Mouse (Mus musculus): Measurements from ENCODE around the gene Rasip1. TPM values are rescaled to one million over a fixed set of nuclear protein-coding genes. Genes with fewer than 3 reads are reported as not detected.

Rasip1 gene
- polyA plus RNA-seq, 1 experiment from 2014 or later: 8.0 TPM

DNA sequence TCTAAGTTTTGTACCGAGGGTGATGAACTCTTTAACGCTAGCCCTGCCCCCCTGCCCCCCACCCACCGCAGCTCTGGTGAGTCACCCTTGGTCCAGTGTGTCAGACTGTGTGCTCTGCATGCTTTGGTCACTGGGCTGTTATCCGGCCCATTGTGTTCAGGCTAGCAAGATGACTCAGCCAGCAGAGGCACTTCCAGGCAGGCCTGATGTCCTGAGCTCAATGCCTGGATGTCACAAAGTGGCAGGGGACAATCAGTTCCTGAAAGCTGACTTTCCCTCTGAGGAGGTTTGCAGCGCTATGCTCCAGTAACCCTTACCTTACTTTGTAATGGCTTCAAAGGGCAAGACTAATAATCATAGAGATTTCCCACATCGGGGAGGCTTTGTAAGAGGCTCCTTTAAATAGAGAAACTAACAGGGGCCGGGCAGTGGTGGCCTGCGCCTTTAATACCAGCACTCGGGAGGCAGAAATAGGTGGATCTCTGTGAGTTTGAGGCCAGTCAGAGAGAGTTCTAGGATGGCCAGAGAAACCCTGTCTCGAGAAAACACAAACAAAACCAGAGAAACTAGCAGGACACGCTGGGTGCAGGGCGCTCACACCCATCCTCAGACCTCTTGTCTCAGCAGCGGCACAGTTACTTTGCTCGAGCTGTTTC lies 52.8 kb downstream of the Rasip1 start:
- Histone ChIP-seq H3K4me2 (no peak overlapping the region), H3K9me3 (no peaks in the 10 kb centered on the region), H3K36me3 (no peaks in the 10 kb centered on the region), H3K4me3 (no peak overlapping the region), H3K27ac (no peak overlapping the region), H3K9ac (no peak overlapping the region), H3K27me3 (no peaks in the 10 kb centered on the region), H3K4me1 (peaks cover 30% of the 10 kb centered on the region)
- ATAC-seq (ENCODE audit: insufficient number of reproducible peaks, insufficient read depth, low FRiP score, low TSS enrichment, low read depth): no peak
- 76% methylated on average over 14 of the region's 14 CpGs for WGBS

DNA sequence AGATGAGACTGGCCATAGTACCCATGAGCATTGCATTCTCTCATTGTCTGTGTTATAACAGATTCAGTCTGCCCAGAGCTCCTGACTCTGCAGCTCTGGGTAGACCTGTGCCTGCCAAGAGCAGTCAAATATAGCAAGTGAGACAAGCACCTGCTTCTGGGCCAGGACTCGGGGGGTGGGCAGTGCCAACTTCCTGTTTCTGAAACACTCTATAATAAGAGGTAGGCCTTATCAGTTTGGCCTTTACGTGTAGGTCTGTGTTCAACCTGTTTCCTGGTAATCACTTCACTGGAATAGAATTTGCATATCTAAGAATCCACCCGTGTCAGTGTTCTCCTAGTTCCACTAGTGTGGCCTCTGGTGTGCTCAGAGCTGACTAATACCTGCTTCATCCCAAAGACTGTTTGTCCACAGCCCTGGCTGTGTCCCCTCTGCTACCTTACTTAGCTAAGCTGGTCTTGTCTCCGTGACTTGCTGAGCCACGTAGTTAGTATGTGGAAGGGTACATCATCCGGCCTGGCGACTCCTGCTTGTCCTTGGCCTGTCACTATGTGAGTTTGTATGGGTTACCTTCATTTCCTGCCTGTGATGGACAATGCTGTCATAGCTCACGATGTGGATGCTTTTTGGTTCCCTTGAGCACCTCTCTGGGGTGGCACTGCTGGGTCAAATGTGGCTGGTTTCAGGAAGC lies 53.9 kb downstream of the Rasip1 start:
- Histone ChIP-seq H3K4me1 (peaks cover 41% of the 10 kb centered on the region), H3K27ac (no peak overlapping the region), H3K4me3 (no peak overlapping the region), H3K9ac (no peak overlapping the region), H3K36me3 (no peaks in the 10 kb centered on the region), H3K4me2 (no peak overlapping the region), H3K9me3 (no peaks in the 10 kb centered on the region), H3K27me3 (no peaks in the 10 kb centered on the region)
- WGBS: 84% methylated on average over 8 of the region's 8 CpGs
- ATAC-seq (ENCODE audit: insufficient number of reproducible peaks, insufficient read depth, low FRiP score, low TSS enrichment, low read depth): no peak

DNA sequence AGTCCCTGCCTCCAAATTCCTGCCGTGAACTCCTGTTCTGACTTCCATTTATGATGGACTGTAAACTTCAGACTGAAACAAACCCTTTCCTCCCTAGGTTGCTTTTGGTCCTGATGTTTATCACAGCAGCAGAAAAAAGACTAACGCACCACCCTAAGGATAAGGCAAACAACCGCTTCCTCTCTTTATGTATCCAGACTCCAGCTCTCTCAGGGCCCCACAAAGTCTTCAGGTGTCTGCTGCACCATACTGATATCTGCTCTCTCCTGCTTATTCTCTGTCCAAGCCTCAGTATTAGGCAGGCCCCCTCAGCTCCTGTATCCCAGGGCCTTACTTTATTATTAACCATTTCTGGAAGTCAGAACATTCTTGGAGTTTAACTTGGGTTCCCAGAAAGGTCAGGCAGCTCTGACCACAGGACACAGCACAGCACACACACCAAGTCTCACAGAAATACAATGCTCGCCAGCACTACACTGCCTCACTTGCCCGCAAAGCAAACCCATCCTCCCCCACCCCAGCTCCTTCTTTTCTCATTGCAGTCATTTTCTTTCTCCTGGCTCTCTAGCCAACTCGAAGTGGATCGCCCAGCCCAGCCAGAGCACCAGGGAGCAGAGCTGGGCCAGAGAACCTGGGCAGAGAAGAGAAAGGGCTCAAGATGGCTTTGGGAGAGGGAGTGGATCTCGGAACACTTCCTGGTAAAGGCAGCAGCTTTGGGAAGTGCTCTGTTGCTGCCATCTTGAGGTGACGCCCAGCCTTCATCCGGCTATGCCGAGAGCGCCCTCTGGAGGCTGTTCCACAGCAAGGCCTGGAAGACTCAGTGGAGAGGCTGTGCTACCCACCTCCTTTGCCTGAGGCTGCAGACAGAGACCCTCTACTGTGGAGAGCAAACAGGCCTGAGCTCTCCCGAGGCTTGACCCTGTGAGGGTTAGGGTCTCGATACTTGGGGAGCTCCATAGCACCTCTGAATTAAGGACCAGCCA lies 55.1 kb downstream of the Rasip1 start:
- H3K36me3 ChIP-seq: no peaks in the 10 kb centered on the region
- peak overlapping the region; percentile 41; the same call in 1 of the 2 replicates for H3K9ac ChIP-seq
- 0 out of 2 replicates have a peak overlapping the region, but pooled peaks have one; percentile 13 for H3K4me3 ChIP-seq
- H3K27me3 ChIP-seq: no peaks in the 10 kb centered on the region
- WGBS: 30% methylated on average over 14 of the region's 14 CpGs
- H3K9me3 ChIP-seq: no peaks in the 10 kb centered on the region
- ATAC-seq (ENCODE audit: insufficient number of reproducible peaks, insufficient read depth, low FRiP score, low TSS enrichment, low read depth): no peak; the same call in 1 of the 2 replicates
- peaks cover 48% of the 10 kb centered on the region for H3K4me1 ChIP-seq
- H3K27ac ChIP-seq: peak overlapping the region; percentile 51; the same call in 1 of the 2 replicates
- H3K4me2 ChIP-seq: peak overlapping the region; percentile 50

DNA sequence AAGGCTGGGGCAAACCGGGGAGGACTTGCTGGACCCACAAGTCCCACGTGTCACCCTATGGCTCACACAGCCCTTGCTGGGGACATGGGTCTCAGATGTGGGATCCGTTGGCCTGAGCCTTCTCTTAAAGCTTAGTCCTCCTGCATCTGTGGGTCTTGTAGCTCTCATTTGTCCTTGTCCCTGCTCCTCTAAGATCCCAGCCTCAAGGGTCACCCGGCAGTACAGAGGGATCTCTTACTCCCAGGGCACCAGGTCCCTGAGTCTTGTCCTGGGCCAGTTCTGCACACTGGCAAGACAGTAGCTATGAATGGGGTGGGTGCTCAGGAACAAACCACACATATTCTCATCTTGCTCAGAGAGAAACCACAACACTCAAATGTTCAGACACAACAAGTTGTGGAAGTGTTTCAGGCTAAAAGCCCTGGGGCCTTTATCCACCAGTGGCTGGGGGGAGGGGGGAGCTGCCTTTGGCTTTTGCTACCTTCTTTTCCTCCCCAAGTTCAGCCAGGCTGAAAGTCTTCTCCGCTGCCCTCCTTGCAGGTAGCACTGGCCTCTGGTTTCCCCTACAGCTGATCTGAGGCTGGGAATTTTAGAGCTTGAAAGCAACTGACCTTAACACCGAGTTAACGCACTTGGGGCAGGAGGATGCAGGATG lies 56.2 kb downstream of the Rasip1 start, which contains the start of gene Ntn5:
Gene Ntn5, plus strand, starts transcription at position 627 of the 655 bp plus-strand sequence.
- Histone ChIP-seq H3K4me1 (peaks cover 48% of the 10 kb centered on the region), H3K27me3 (no peaks in the 10 kb centered on the region), H3K36me3 (no peaks in the 10 kb centered on the region), H3K4me3 (peak within 1 kb of the TSS; percentile 7; the same call in 1 of the 2 replicates), H3K9ac (peak within 1 kb of the TSS; percentile 57; the same call in 1 of the 2 replicates), H3K9me3 (no peaks in the 10 kb centered on the region), H3K4me2 (peak within 1 kb of the TSS; percentile 50), H3K27ac (peak within 1 kb of the TSS; percentile 87)
- 69% methylated on average over 7 of the region's 7 CpGs for WGBS
- no peak for ATAC-seq (ENCODE audit: insufficient number of reproducible peaks, insufficient read depth, low FRiP score, low TSS enrichment, low read depth)

DNA sequence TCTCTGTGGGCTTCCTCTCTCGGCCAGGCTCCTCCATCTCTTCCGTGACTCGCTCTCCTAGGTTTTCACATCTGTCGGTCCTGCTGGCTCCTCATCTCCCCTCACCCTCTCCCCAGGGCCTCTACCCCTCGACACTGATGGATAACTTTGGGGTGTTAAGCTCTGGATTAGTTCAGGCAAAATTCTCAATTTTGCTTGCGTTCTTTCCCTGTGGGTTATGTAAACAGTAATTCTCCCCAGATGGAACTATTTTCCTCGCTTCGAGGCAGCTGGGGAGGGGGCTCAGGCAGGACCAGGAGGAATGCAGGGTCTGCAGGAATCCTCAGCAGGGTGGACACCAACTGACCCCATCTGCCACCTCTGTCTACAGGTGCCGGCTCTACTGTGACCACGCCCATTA lies 58.5 kb downstream of the Rasip1 start:
- Histone ChIP-seq H3K4me3 (0 out of 2 replicates have a peak overlapping the region, but pooled peaks have one; percentile 18), H3K4me2 (peak overlapping the region; percentile 44), H3K27ac (peak overlapping the region; percentile 87), H3K9ac (peak overlapping the region; percentile 57), H3K9me3 (no peaks in the 10 kb centered on the region), H3K4me1 (peaks cover 48% of the 10 kb centered on the region), H3K36me3 (no peaks in the 10 kb centered on the region), H3K27me3 (no peaks in the 10 kb centered on the region)
- no peak for ATAC-seq (ENCODE audit: insufficient number of reproducible peaks, insufficient read depth, low FRiP score, low TSS enrichment, low read depth)
- WGBS: 17% methylated on average over 10 of the region's 10 CpGs

DNA sequence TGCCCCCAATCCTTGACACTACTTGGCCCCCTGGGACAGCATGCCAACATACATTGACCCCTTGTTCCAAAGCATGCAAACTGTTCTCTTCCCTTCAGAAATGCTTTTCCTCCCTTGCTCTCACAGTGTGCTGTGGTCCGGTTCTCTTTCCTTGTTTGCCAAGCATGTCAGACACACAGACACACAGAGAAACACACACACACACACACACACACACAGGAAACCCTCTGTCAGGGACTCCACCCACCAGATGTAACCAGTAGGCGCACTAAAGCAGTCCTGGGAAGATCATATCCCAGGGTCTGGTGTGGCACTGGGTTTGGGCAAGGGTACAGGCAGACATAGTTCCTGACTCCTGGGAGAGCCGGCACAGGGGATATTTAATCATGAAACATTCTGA lies 59.6 kb downstream of the Rasip1 start:
- H3K4me1 ChIP-seq: peaks cover 48% of the 10 kb centered on the region
- WGBS: 70% methylated on average over 3 of the region's 3 CpGs

More for the DNA sequence above, 59.6 kb downstream of the Rasip1 start:
- Histone ChIP-seq H3K9ac (peak overlapping the region; percentile 21; the same call in 1 of the 2 replicates), H3K27me3 (no peaks in the 10 kb centered on the region), H3K4me3 (no peak overlapping the region), H3K36me3 (no peaks in the 10 kb centered on the region), H3K4me2 (0 out of 2 replicates have a peak overlapping the region, but pooled peaks have one; percentile 44), H3K9me3 (no peaks in the 10 kb centered on the region), H3K27ac (peak overlapping the region; percentile 87; the same call in 1 of the 2 replicates)
- ATAC-seq (ENCODE audit: insufficient number of reproducible peaks, insufficient read depth, low FRiP score, low TSS enrichment, low read depth): no peak

Other genes starting within 250 kb of the Rasip1 start
- gene Snrnp70, start 231.7 kb upstream of the Rasip1 start, polyA plus RNA-seq (2015; fragmentation: Nextera tagmentation; extraction: Ambion mirVana): 285 and 299 TPM in 2 replicates
- not detected in 2 replicates for gene Kcna7, start 221.8 kb upstream of the Rasip1 start, polyA plus RNA-seq (2015; fragmentation: Nextera tagmentation; extraction: Ambion mirVana)
- 4.6 and 6.1 TPM in 2 replicates for gene Ntf5, start 213.8 kb upstream of the Rasip1 start, polyA plus RNA-seq (2015; fragmentation: Nextera tagmentation; extraction: Ambion mirVana)
- 0.41 and 1.2 TPM in 2 replicates for gene Lhb, start 206.7 kb upstream of the Rasip1 start, polyA plus RNA-seq (2015; fragmentation: Nextera tagmentation; extraction: Ambion mirVana)
- 38.0 and 39.6 TPM in 2 replicates for gene Gys1, start 192.6 kb upstream of the Rasip1 start, polyA plus RNA-seq (2015; fragmentation: Nextera tagmentation; extraction: Ambion mirVana)
- 141 and 148 TPM in 2 replicates for gene Ruvbl2, start 189.4 kb upstream of the Rasip1 start, polyA plus RNA-seq (2015; fragmentation: Nextera tagmentation; extraction: Ambion mirVana)
- gene Ftl1, start 167.6 kb upstream of the Rasip1 start, polyA plus RNA-seq (2015; fragmentation: Nextera tagmentation; extraction: Ambion mirVana): 5,253 and 5,612 TPM in 2 replicates
- 154 and 190 TPM in 2 replicates for gene Bax, start 160.6 kb upstream of the Rasip1 start, polyA plus RNA-seq (2015; fragmentation: Nextera tagmentation; extraction: Ambion mirVana)
- 0.59 and 1.2 TPM in 2 replicates for gene Tulp2, start 145.6 kb upstream of the Rasip1 start, polyA plus RNA-seq (2015; fragmentation: Nextera tagmentation; extraction: Ambion mirVana)
- gene Gm45808, start 140.7 kb upstream of the Rasip1 start, polyA plus RNA-seq (2015; fragmentation: Nextera tagmentation; extraction: Ambion mirVana): not detected in 2 replicates
- gene Dhdh, start 138.7 kb upstream of the Rasip1 start, polyA plus RNA-seq (2015; fragmentation: Nextera tagmentation; extraction: Ambion mirVana): 4.5 TPM in 2 replicates
- gene Nucb1, start 117.1 kb upstream of the Rasip1 start, polyA plus RNA-seq (2015; fragmentation: Nextera tagmentation; extraction: Ambion mirVana): 198 and 206 TPM in 2 replicates
- 22.9 and 23.0 TPM in 2 replicates for gene Ppp1r15a, start 101.2 kb upstream of the Rasip1 start, polyA plus RNA-seq (2015; fragmentation: Nextera tagmentation; extraction: Ambion mirVana)
- 2.9 and 3.8 TPM in 2 replicates for gene Plekha4, start 101.2 kb upstream of the Rasip1 start, polyA plus RNA-seq (2015; fragmentation: Nextera tagmentation; extraction: Ambion mirVana)
- 0.25 and 0.83 TPM in 2 replicates for gene Hsd17b14, start 72.6 kb upstream of the Rasip1 start, polyA plus RNA-seq (2015; fragmentation: Nextera tagmentation; extraction: Ambion mirVana)
- gene Bcat2, start 57.3 kb upstream of the Rasip1 start, polyA plus RNA-seq (2015; fragmentation: Nextera tagmentation; extraction: Ambion mirVana): 67.1 and 68.4 TPM in 2 replicates
- gene Fgf21, start 12.0 kb upstream of the Rasip1 start, polyA plus RNA-seq (2015; fragmentation: Nextera tagmentation; extraction: Ambion mirVana): 0.39 and 0.96 TPM in 2 replicates
- gene Fut1, start 10.2 kb upstream of the Rasip1 start, polyA plus RNA-seq (2015; fragmentation: Nextera tagmentation; extraction: Ambion mirVana): 1.9 and 2.3 TPM in 2 replicates
- 0.27 and 0.39 TPM in 2 replicates for gene Izumo1, start 5.7 kb upstream of the Rasip1 start, polyA plus RNA-seq (2015; fragmentation: Nextera tagmentation; extraction: Ambion mirVana)
- gene Mamstr, start 12.5 kb downstream of the Rasip1 start, polyA plus RNA-seq (2015; fragmentation: Nextera tagmentation; extraction: Ambion mirVana): 5.2 and 7.8 TPM in 2 replicates
- gene Fut2, start 38.9 kb downstream of the Rasip1 start, polyA plus RNA-seq (2015; fragmentation: Nextera tagmentation; extraction: Ambion mirVana): 0.45 and 0.54 TPM in 2 replicates
- 5.4 and 5.7 TPM in 2 replicates for gene Ntn5, start 56.5 kb downstream of the Rasip1 start, polyA plus RNA-seq (2015; fragmentation: Nextera tagmentation; extraction: Ambion mirVana)
- gene Sec1, start 66.9 kb downstream of the Rasip1 start, polyA plus RNA-seq (2015; fragmentation: Nextera tagmentation; extraction: Ambion mirVana): 6.3 and 6.8 TPM in 2 replicates
- 15.2 and 17.3 TPM in 2 replicates for gene Car11, start 72.4 kb downstream of the Rasip1 start, polyA plus RNA-seq (2015; fragmentation: Nextera tagmentation; extraction: Ambion mirVana)
- gene Dbp, start 77.6 kb downstream of the Rasip1 start, polyA plus RNA-seq (2015; fragmentation: Nextera tagmentation; extraction: Ambion mirVana): 7.8 and 10.2 TPM in 2 replicates
- 936 and 1,128 TPM in 2 replicates for gene Rpl18, start 88.0 kb downstream of the Rasip1 start, polyA plus RNA-seq (2015; fragmentation: Nextera tagmentation; extraction: Ambion mirVana)
- 34.4 and 34.9 TPM in 2 replicates for gene Sphk2, start 90.5 kb downstream of the Rasip1 start, polyA plus RNA-seq (2015; fragmentation: Nextera tagmentation; extraction: Ambion mirVana)
- gene Fam83e, start 93.7 kb downstream of the Rasip1 start, polyA plus RNA-seq (2015; fragmentation: Nextera tagmentation; extraction: Ambion mirVana): 1.4 and 1.5 TPM in 2 replicates
- gene Spaca4, start 98.3 kb downstream of the Rasip1 start, polyA plus RNA-seq (2015; fragmentation: Nextera tagmentation; extraction: Ambion mirVana): not detected in 2 replicates
- 4.1 and 4.2 TPM in 2 replicates for gene Lmtk3, start 156.2 kb downstream of the Rasip1 start, polyA plus RNA-seq (2015; fragmentation: Nextera tagmentation; extraction: Ambion mirVana)
- 7.7 and 8.4 TPM in 2 replicates for gene Sult2b1, start 157.2 kb downstream of the Rasip1 start, polyA plus RNA-seq (2015; fragmentation: Nextera tagmentation; extraction: Ambion mirVana)
- 133 and 138 TPM in 2 replicates for gene Cyth2, start 187.1 kb downstream of the Rasip1 start, polyA plus RNA-seq (2015; fragmentation: Nextera tagmentation; extraction: Ambion mirVana)
- 2.2 TPM in 2 replicates for gene Kcnj14, start 197.3 kb downstream of the Rasip1 start, polyA plus RNA-seq (2015; fragmentation: Nextera tagmentation; extraction: Ambion mirVana)
- gene Grwd1, start 203.5 kb downstream of the Rasip1 start, polyA plus RNA-seq (2015; fragmentation: Nextera tagmentation; extraction: Ambion mirVana): 62.7 and 74.0 TPM in 2 replicates
- 62.6 and 74.4 TPM in 2 replicates for gene Kdelr1, start 245.3 kb downstream of the Rasip1 start, polyA plus RNA-seq (2015; fragmentation: Nextera tagmentation; extraction: Ambion mirVana)